Mouse (Mus musculus) limb, embryonic 15.5 days (tissue): ENCODE measurements around the gene Mbl1. TPM values are rescaled to one million over a fixed set of nuclear protein-coding genes. Genes with fewer than 3 reads are reported as not detected.

Experiments
- ATAC-seq: fragments of 200-750 bp; cut with Nextera tagmentation; 2 replicates; pipeline ENCODE4 v1.8.0; 2017; ENCODE audit warnings: low read depth, moderate TSS enrichment; ENCODE audit not compliant: insufficient number of reproducible peaks, low FRiP score, low TSS enrichment
- H3K27ac ChIP-seq: fragments of 300-500 bp; sonication (generic); 2 replicates; pipeline ENCODE4 v1.5.1; 2015; ENCODE audit warnings: moderate library complexity, mild to moderate bottlenecking, inconsistent platforms
- H3K27me3 ChIP-seq: fragments of 300-500 bp; sonication (generic); 2 replicates; pipeline ENCODE4 v1.6.1; 2015; ENCODE audit warnings: inconsistent platforms
- H3K36me3 ChIP-seq: fragments of 300-500 bp; sonication (generic); 2 replicates; pipeline ENCODE4 v1.6.1; 2015; ENCODE audit warnings: inconsistent platforms
- H3K4me1 ChIP-seq: fragments of 300-500 bp; sonication (generic); 2 replicates; pipeline ENCODE4 v1.6.1; 2015; ENCODE audit warnings: inconsistent platforms
- H3K4me2 ChIP-seq: fragments of 300-500 bp; sonication (generic); 2 replicates; pipeline ENCODE4 v1.6.1; 2015; ENCODE audit warnings: mild to moderate bottlenecking, inconsistent platforms
- H3K4me3 ChIP-seq: fragments of 300-500 bp; sonication (generic); 2 replicates; pipeline ENCODE4 v1.5.1; 2015; ENCODE audit warnings: mild to moderate bottlenecking, inconsistent platforms
- H3K9ac ChIP-seq: fragments of 300-500 bp; sonication (generic); 2 replicates; pipeline ENCODE4 v1.6.1; 2015; ENCODE audit warnings: inconsistent platforms
- H3K9me3 ChIP-seq: fragments of 300-500 bp; sonication (generic); 2 replicates; pipeline ENCODE4 v1.6.1; 2016; ENCODE audit warnings: inconsistent platforms
- WGBS: fragments of 180-500 bp; shearing (Covaris S2); methylation state at CpG from one replicate; pipeline ENCODE4 v1.1.7; 2015; 5-methylcytosine and 5-hydroxymethylcytosine counted together
- polyA plus RNA-seq: library from polyadenylated mRNA; unstranded; fragments of >200 nt; fragmentation: Nextera tagmentation; extraction: Ambion mirVana; gene quantifications from 2 replicates; pipeline ENCODE4 v1.2.1, GENCODE M21; 2015

Gene Mbl1
- polyA plus RNA-seq, 1 experiment from 2014 or later = not detected

DNA sequence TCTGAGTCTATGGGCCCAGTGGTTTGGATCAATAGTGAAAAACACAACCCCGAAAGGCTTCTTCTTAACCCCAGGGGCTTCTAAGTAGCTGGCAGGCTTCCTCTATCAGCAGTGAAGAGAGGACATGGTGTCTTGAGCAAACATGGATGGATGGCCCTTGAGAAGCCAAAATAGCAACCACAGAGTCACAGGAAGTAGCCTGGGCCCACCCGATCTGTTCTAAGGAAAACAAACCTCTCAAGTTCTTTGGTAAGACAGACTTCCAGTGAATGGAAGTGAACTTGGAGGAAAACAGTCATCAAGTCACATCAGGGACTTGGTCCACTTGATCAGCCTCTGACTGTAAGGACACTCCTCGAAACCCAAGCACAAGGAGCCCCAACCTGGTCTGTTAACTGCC lies 4.3 kb upstream of the Mbl1 start:
- Histone ChIP-seq H3K27me3 (no peaks in the 10 kb centered on the region), H3K9me3 (no peaks in the 10 kb centered on the region), H3K36me3 (no peaks in the 10 kb centered on the region), H3K4me3 (no peak overlapping the region), H3K27ac (no peak overlapping the region), H3K4me2 (no peak overlapping the region), H3K4me1 (no peaks in the 10 kb centered on the region), H3K9ac (no peak overlapping the region)
- 78% methylated on average over 3 of the region's 3 CpGs for WGBS
- ATAC-seq = no peak

DNA sequence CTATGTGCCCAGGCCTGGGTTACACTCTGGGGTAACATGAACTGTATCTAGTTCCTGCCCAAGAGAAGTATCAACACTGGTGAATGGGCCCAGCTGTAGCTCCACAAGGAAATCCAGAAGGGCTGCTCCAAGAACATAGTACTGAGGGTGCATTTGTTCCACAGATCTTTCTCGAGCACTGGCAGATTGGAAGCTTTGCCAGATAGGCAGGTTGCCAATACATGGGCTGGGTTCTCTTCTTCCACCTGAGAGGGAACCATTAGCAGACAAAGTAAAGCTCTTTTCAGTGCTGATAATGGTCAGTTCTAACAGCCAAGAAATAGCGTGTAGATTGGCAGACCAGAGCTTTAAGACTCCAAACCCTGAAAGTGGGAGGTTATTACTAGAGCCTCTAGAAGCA lies 3.9 kb upstream of the Mbl1 start:
- no peak for ATAC-seq
- no peaks in the 10 kb centered on the region for H3K36me3 ChIP-seq
- no peaks in the 10 kb centered on the region for H3K9me3 ChIP-seq
- no peak overlapping the region for H3K9ac ChIP-seq
- WGBS = 75% methylated on average over 2 of the region's 2 CpGs
- H3K4me1 ChIP-seq = no peaks in the 10 kb centered on the region
- H3K27ac ChIP-seq = no peak overlapping the region
- H3K4me2 ChIP-seq = no peak overlapping the region
- no peak overlapping the region for H3K4me3 ChIP-seq
- H3K27me3 ChIP-seq = no peaks in the 10 kb centered on the region

GRCm38 (mm10) chr14:41160076-41160475 lies 8.8 kb downstream of the Mbl1 start:
- no peak for ATAC-seq

DNA sequence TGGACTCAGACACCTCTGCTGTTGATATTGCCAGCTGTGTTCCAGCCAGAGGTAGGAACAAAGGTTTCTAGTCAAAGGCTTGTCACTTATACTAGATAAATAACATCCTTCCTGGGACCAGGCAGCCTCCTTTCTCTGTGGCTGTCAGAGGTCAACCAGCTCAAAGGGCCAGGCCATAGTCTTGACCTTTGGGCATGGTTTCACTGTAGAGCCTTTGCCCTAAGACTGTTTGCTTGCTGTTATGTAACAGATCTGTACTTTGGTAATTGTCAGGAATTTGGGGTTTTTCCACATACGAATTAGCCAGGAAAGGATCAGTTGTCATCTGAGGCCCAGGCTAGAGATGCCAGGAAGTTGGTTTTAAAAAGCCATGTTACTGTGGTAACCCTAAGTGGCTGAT lies 9.5 kb downstream of the Mbl1 start:
- Histone ChIP-seq H3K4me1 (no peaks in the 10 kb centered on the region), H3K9me3 (no peaks in the 10 kb centered on the region), H3K27ac (no peak overlapping the region), H3K36me3 (no peaks in the 10 kb centered on the region), H3K27me3 (no peaks in the 10 kb centered on the region), H3K4me3 (no peak overlapping the region), H3K4me2 (no peak overlapping the region), H3K9ac (no peak overlapping the region)
- ATAC-seq = no peak
- 27% methylated on average over 1 of the region's 1 CpGs for WGBS

More at GRCm38 (mm10) chr14:41160076-41160475, 8.8 kb downstream of the Mbl1 start:
- WGBS = 81% methylated on average over 4 of the region's 4 CpGs
- H3K36me3 ChIP-seq = no peaks in the 10 kb centered on the region
- no peaks in the 10 kb centered on the region for H3K27me3 ChIP-seq
- H3K9ac ChIP-seq = no peak overlapping the region
- no peaks in the 10 kb centered on the region for H3K9me3 ChIP-seq
- H3K4me3 ChIP-seq = no peak overlapping the region
- no peaks in the 10 kb centered on the region for H3K4me1 ChIP-seq
- no peak overlapping the region for H3K4me2 ChIP-seq
- no peak overlapping the region for H3K27ac ChIP-seq

GRCm38 (mm10) chr14:41162663-41163062 lies 11.4 kb downstream of the Mbl1 start:
- H3K4me3 ChIP-seq = no peak overlapping the region

GRCm38 (mm10) chr14:41167278-41167677 lies 16.0 kb downstream of the Mbl1 start:
- Histone ChIP-seq H3K9me3 (no peaks in the 10 kb centered on the region), H3K36me3 (no peaks in the 10 kb centered on the region), H3K4me2 (no peak overlapping the region), H3K27ac (no peak overlapping the region), H3K4me3 (no peak overlapping the region), H3K4me1 (no peaks in the 10 kb centered on the region), H3K27me3 (no peaks in the 10 kb centered on the region), H3K9ac (no peak overlapping the region)
- no peak for ATAC-seq
- 53% methylated on average over 5 of the region's 5 CpGs for WGBS

More at GRCm38 (mm10) chr14:41162663-41163062, 11.4 kb downstream of the Mbl1 start:
- H3K9me3 ChIP-seq = no peaks in the 10 kb centered on the region
- no peaks in the 10 kb centered on the region for H3K27me3 ChIP-seq
- no peak overlapping the region for H3K9ac ChIP-seq
- 12% methylated on average over 2 of the region's 2 CpGs for WGBS
- no peaks in the 10 kb centered on the region for H3K36me3 ChIP-seq
- H3K4me1 ChIP-seq = no peaks in the 10 kb centered on the region
- H3K4me2 ChIP-seq = no peak overlapping the region
- H3K27ac ChIP-seq = no peak overlapping the region
- ATAC-seq = no peak

GRCm38 (mm10) chr14:41168567-41168966 lies 17.3 kb downstream of the Mbl1 start:
- Histone ChIP-seq H3K4me3 (no peak overlapping the region), H3K4me2 (no peak overlapping the region), H3K27ac (no peak overlapping the region), H3K9ac (no peak overlapping the region), H3K27me3 (no peaks in the 10 kb centered on the region), H3K9me3 (no peaks in the 10 kb centered on the region), H3K4me1 (no peaks in the 10 kb centered on the region), H3K36me3 (no peaks in the 10 kb centered on the region)
- 90% methylated on average over 1 of the region's 1 CpGs for WGBS
- ATAC-seq = no peak

DNA sequence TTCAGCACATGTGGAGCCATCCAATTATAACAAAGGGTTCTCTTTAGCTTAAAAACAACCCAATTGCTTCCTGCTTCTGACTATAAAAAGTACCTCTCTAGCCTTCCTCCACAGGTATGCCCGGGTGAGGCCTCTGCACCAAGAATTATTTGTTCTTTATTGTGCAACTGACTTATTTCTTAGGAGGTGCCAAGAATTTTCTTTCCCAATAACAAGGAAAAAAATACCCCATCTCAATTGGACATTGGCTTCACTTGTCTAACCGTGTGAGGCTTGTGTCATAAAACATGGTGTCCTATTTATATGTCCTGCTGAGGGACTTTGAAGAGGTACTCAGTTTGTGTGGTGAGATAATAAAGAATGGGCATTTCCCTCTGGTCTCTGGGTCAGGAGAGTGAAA lies 19.3 kb downstream of the Mbl1 start:
- no peaks in the 10 kb centered on the region for H3K4me1 ChIP-seq
- H3K36me3 ChIP-seq = no peaks in the 10 kb centered on the region
- no peak overlapping the region for H3K27ac ChIP-seq
- H3K9me3 ChIP-seq = no peaks in the 10 kb centered on the region
- whole genome bisulfite sequencing = 71% methylated on average over 2 of the region's 2 CpGs
- no peak overlapping the region for H3K4me3 ChIP-seq
- H3K27me3 ChIP-seq = no peaks in the 10 kb centered on the region
- no peak overlapping the region for H3K4me2 ChIP-seq
- no peak for ATAC-seq
- H3K9ac ChIP-seq = no peak overlapping the region

DNA sequence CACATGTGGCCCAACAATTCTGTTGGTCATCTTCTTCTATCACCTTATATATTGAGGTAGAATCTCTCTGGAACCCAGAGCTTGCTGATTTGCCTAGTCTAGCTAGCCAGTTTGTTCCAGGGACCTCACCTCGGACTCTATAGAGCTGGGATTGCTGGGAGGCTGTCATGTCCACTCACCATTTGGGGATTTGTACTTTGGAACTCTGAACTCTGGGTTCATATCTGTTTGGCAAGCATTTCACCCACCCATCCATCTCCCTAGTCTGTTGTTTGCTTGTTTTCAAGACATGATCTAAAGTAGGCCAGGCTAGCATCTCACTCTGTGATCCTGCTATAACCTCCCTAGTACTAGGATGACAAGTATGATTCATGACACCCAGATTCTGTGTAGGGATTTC lies 23.5 kb downstream of the Mbl1 start:
- H3K9me3 ChIP-seq = no peaks in the 10 kb centered on the region
- WGBS = 77% methylated on average over 1 of the region's 1 CpGs
- H3K4me2 ChIP-seq = no peak overlapping the region
- ATAC-seq = no peak
- no peaks in the 10 kb centered on the region for H3K36me3 ChIP-seq
- no peaks in the 10 kb centered on the region for H3K27me3 ChIP-seq
- H3K27ac ChIP-seq = no peak overlapping the region
- H3K9ac ChIP-seq = no peak overlapping the region
- no peak overlapping the region for H3K4me3 ChIP-seq
- no peaks in the 10 kb centered on the region for H3K4me1 ChIP-seq

DNA sequence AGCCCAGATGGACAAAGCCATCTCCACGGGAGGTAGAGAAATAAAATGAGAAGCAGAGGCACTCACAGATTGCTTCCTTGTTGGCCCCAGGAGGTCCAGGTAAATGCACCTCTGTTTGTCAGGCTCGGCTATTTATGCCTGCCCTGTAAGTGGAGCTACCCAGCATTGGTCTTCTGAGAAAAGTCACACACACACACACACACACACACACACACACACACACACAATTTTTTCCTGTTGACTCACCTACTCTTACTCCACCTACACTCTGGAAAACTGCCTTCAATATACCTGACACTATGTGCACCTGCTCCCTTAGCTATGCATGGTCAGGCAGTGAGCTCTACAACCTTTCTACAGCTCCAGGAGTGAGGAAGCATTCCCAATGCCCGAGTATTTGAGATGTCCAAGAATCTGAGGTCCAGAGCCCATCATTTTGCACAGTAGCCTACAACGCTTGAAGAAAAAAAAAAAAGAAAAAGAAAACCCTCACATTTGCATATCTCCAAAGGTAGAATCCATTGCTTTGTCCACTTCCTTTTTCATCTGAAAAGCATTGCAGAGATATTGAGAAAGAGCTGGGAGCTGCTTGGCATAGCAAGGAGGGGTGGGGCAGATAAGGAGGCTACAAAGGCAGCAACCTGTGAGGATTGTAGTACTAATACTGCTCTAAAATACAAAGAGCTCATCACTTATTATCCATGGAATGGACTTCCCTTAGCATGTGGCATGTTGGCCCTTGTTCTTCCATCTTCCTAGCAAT lies 34.0 kb downstream of the Mbl1 start, which contains the start of gene Sftpd:
Gene Sftpd, minus strand, starts transcription at position 91 of the 763 bp plus-strand sequence.
- Histone ChIP-seq H3K4me3 (no peak within 1 kb of the TSS), H3K4me1 (no peaks in the 10 kb centered on the region), H3K36me3 (no peaks in the 10 kb centered on the region), H3K9me3 (no peaks in the 10 kb centered on the region), H3K9ac (no peak within 1 kb of the TSS), H3K27ac (no peak within 1 kb of the TSS), H3K4me2 (no peak within 1 kb of the TSS), H3K27me3 (no peaks in the 10 kb centered on the region)
- no peak for ATAC-seq
- WGBS = 62% methylated on average over 4 of the region's 4 CpGs

- no peak overlapping the region for H3K27ac ChIP-seq
- WGBS = 65% methylated on average over 2 of the region's 2 CpGs
Observed at GRCm38 (mm10) chr14:41189496-41189895, 38.2 kb downstream of the Mbl1 start.

GRCm38 (mm10) chr14:41198037-41198730 lies 46.9 kb downstream of the Mbl1 start:
- no peak overlapping the region for H3K4me3 ChIP-seq
- no peaks in the 10 kb centered on the region for H3K9me3 ChIP-seq
- H3K4me1 ChIP-seq = no peaks in the 10 kb centered on the region
- H3K27ac ChIP-seq = no peak overlapping the region
- no peaks in the 10 kb centered on the region for H3K27me3 ChIP-seq
- 43% methylated on average over 6 of the region's 6 CpGs for WGBS
- H3K36me3 ChIP-seq = no peaks in the 10 kb centered on the region
- no peak for ATAC-seq
- no peak overlapping the region for H3K4me2 ChIP-seq
- H3K9ac ChIP-seq = no peak overlapping the region

More at GRCm38 (mm10) chr14:41189496-41189895, 38.2 kb downstream of the Mbl1 start:
- Histone ChIP-seq H3K9me3 (no peaks in the 10 kb centered on the region), H3K4me1 (no peaks in the 10 kb centered on the region), H3K27me3 (no peaks in the 10 kb centered on the region), H3K4me3 (no peak overlapping the region), H3K36me3 (no peaks in the 10 kb centered on the region), H3K9ac (no peak overlapping the region), H3K4me2 (no peak overlapping the region)
- no peak for ATAC-seq
